Mouse (Mus musculus) adrenal gland, postnatal 10 days (tissue): ENCODE data around the gene Glt8d1. TPM values are rescaled to one million over a fixed set of nuclear protein-coding genes. Genes with fewer than 3 reads are reported as not detected.
A peak's percentile ranks its signal among the peaks of the same experiment; 100 is the strongest.

ENCODE experiments used
- DNase-seq: peaks from one replicate; pipeline ENCODE4 v3.0.0; 2021; ENCODE audit warnings: mixed read lengths
- long read RNA-seq, 2 experiments: library from polyadenylated mRNA; stranded (forward); transcript quantifications; one replicate each; pipeline ENCODE4 v2.0.0; 2021
- total RNA-seq, 2 experiments: library from RNA; stranded (reverse); gene quantifications; 2 replicates each; pipeline ENCODE4 v1.2.3; 2021

The Glt8d1 gene
- total RNA-seq: 10 to 100 TPM; 35.0 to 47.0 TPM
- long read RNA-seq, experiment 1, transcript Glt8d1-202 (10 exons, 1,498 nt): minor isoform, 10 of 59 reads
- long read RNA-seq, experiment 1, transcript Glt8d1-201 (10 exons, 2,018 nt): major isoform, 23 of 59 reads
- long read RNA-seq, experiment 1, partial matches to known transcripts: 2 of 59 reads
- long read RNA-seq, experiment 1, other reads (novel, unspliced or antisense): 24 of 59 reads
- long read RNA-seq, experiment 2, transcript Glt8d1-201 (10 exons, 2,018 nt): major isoform, 6 of 25 reads
- long read RNA-seq, experiment 2, transcript Glt8d1-202 (10 exons, 1,498 nt): major isoform, 6 of 25 reads
- long read RNA-seq, experiment 2, partial matches to known transcripts: 1 of 25 reads
- long read RNA-seq, experiment 2, other reads (novel, unspliced or antisense): 12 of 25 reads

DNA sequence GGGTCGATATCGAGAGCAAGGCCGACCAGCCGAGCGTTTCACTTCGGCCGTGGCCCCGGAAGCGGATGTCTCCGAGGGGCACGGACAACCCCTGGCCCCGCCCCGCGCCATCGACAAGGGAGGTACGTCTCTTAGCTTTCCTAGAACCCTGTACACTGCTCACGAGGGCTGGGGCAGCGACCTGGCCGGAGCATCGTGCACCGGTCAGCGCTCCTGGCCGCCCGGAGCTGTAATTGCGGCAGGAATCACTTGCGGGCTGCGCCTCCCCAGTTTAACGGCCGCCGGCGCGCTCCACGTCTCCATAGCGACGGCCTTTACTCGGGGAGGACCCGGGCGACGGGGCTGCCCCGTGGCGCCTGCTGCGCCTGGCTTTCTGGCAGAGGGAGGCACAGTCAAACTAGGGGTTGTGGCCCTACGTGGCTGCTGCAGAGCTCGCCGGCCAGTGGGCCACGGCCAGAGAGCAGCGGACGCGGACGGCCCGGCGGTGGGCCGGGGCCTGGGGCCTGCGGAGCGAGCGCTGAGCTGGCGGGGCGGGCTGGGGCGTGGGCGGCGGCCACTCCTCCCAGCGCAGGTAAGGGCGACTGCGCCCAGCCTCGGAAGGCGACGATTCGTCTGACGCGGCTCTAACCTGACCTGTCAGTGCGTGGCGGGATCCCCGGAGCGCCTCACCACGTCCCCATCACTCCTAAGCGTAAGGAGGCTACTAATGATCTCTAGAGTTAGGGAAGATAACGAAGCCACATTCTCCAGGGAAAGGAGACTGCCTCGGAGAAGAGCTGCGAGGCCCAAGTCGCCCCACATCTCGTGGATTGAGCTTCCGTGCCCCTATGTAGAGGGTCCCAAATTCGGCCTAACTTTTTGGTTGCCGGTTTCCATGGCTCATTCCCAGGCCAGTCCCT, at the start of gene Glt8d1, which contains the start of gene Spcs1:
Glt8d1 (plus strand) TSS at position 94 of the 899 bp plus-strand sequence.
Spcs1 (minus strand) TSS at position 366 of the 899 bp plus-strand sequence.
- peak; percentile 91 for DNase-seq

DNA sequence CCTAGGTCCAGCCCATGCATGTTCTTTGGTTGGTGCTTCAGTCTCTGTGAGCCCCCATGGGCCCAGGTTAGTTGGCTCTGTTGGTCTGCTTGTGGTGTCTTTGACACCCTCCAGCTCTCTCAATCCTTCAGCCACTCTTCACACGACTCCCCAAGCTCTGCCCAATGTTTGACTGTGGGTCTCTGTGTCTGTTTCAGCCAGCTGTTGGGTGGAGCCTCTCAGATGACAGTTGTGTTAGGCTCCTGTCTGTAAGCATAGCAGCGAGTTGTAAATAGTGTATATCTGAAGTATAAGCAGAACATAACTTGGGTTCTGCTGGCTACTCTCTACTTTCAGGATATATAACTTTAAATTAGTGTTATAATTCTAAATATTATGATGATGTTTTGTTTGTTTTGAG, 42.7 kb upstream of the Glt8d1 start:
- DNase-seq: no peak

DNA sequence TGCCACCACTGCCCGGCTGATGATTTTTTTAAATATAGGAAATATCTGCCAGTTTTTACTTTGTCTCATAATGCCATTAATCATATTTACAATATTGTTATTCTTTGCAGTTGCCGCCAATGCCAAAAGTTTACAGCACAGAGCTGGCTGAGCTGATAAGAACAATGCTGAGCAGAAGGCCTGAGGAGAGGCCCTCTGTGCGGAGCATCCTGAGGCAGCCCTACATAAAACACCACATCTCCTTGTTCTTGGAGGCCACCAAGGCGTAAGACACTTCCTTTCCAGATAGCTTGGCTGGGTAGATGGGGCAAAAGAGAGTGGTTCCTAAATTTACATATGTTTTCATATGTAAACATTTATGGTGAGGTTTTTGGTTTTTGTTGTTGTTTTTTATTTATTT, 42.2 kb upstream of the Glt8d1 start:
- no peak for DNase-seq

DNA sequence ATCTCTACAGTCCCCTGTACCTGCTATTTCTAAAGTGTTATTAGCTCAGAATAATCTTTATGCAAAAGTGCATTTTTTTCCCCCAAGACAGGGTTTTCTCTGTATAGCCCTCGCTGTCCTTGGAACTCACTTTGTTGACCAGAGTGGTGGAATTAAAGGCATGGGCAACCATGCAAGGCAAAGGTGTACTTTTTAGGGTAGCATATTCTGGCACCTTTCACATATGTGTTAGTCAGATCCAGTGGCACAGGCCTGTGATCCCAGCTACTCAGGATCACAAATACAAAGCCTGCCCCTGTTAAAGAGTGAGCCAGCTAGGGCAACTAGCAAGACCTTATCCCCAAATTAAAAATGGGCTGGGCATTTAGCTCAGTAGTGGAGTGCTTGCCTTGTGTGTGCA, 40.8 kb upstream of the Glt8d1 start:
- no peak for DNase-seq

DNA sequence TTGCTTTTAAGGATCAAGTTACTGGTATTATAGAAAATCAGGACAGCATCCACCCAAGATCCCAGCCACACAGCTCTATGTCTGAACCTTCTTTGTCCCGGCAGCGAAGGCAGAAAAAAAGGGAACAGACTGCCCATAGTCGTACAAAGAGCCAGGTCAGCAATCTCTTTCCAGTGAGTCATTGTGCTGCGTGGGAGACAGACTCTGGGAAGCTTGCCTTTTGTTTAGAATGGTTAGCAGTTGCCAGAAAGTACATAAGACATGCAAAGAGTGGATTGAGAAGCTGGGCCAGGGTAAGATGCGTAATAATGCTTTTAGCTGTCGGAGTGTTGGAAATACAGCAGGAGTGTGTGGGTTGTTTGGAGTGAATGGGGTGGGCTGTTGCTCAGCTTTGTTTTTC, 27.0 kb upstream of the Glt8d1 start:
- DNase-seq: peak; percentile 37

DNA sequence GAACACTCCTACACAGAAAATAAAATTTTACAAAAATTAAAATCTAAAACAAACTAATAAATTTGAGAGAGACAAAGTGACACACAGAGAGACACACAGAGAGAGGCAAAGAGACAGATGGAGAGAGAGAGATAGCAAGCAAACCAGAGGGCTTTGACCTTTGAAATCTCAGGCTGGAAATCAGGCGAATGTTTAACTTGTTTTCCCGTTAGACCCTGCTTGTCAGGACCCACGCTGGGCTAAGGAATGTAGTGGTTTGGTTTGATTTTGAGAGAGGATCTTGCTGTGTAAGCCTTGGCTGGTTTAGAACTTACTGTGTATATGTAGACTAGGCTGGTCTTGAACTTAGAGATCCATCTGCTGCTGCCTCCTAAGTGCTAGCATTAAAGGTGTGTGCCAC, 25.0 kb upstream of the Glt8d1 start:
- DNase-seq: no peak

DNA sequence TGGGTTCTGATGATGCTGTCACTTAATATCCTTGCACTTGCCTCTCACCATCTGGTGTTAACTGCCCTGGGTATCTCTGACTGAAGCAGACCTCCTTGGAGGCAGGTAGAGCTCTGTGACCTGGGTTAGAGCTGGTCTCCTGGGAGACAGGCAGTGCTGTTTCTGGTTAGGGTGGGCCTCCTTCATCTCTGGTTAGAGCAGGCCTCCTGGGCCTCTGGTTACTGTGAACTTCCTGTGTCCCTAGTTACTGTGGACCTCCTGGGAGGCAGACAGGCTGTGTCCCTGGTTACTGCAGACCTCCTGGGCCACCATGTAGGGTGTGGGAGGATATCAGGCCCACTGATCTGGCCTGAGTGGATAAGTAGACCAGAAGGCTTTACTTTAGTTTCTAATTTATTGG, 4.8 kb upstream of the Glt8d1 start:
- DNase-seq: no peak

DNA sequence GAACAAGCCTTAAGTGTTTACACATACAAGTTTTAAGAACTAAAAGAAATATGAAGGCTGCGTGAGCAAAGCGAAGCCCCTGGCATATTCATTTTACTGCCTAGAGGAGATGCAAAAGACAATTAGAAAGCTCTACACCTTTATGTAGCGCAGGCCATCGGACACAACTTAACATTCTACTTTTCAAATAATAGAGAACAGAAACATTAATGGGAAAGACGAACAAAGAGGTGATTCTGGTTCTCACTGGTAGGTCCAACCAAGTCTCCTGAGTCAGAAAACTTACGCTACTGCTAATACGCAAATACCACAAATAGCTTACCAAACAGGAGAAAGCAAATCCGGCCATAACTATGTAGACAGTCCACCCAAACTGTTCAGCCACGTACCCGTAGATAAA, 844 bp upstream of the Glt8d1 start:
- no peak for DNase-seq

DNA sequence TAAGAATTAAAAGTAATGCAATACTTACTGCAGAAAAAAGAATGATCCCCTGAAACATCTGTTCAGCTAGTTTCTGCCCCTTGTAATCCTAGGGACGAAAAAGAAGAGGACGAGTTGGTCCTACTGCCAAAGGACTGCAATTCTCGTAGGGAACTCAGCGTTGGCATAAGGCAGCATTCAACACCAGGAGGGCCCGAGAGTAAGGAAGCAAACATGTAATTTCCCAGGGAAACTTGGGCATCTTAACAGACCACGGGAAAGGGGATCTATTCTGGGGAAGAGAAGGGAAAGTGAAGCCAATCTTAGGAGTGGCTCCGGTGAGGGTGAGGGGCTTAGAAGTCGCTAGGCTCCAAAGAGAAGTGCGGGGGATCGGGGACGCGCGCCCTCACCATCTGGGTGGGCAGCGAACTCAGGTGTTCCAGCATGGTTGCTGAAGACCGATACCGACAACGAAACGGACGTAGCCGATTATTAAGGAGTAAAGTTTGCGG, 339 bp upstream of the Glt8d1 start:
- no peak for DNase-seq

DNA sequence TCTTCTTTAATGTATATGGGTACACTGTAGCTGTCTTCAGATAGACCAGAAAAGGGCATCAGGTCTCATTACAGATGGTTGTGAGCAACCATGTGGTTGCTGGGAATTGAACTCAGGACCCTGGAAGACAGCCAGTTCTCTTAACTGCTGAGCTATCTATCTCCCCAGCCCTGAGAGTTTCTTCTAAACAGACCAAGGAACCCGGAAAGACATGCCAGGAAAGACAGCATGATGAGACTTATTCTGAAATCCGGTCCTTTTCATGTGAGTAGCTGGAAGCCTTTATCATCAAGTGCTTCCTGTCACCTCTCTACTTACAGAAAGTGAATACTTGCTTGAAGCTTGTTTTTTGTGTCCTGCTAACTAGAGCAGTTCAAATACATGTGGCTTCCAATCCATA, 3.3 kb downstream of the Glt8d1 start:
- DNase-seq: no peak

DNA sequence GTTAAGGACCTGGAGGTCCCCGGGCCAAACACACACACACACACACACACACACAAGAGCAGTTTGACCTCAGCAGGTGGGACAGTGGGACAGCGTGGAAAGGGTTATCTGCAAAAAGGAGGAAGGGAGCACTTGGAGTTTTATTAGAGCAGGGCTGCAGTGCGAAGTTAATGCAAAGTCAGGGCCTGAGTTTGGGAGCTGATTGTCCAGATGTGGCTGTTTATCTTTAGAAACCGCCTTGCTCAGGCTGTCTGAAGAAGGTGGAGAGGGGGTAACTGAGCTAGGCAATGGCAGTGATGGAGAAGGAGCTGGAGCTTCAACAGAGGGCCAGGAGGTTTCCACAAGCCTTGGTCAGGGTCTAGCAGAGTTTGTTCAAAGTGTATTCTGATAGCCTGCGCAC, 5.6 kb downstream of the Glt8d1 start:
- DNase-seq: no peak

DNA sequence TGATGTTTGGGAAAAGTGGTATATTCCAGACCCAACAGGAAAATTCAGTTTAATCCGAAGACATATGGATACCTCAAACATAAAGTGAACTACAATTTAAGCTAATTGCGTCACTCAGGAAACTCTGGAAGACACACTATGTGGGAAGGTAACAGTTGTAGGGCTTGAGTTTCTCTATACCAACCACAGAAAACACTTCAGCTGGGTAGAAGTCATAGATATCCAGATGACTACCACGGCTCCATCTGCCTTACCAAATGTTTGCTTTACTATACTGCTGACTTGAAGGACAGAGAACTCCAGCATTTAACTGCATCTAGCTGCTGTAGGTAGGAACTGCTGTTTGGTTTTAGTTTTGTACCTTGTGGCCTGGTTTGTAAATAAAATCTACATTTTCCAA, 10.4 kb downstream of the Glt8d1 start:
- no peak for DNase-seq

DNA sequence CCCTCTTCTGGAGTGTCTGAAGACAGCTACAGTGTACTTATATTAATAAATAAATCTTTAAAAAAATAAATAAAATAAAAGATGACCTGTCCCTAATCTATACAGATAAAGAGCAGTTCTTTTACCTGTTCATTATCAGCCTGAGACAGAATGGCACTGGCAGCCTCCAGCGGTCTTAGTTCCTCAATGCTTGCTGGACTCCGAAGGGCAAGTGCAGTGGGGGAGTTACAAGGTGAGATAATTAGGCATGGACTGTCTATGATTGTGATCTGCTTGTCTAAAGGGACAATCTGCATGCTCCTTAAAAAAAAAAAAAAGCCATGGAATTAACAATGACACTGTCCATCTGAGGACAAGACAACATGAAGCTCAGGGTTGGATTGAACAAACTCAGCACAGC, 12.7 kb downstream of the Glt8d1 start:
- DNase-seq: no peak

DNA sequence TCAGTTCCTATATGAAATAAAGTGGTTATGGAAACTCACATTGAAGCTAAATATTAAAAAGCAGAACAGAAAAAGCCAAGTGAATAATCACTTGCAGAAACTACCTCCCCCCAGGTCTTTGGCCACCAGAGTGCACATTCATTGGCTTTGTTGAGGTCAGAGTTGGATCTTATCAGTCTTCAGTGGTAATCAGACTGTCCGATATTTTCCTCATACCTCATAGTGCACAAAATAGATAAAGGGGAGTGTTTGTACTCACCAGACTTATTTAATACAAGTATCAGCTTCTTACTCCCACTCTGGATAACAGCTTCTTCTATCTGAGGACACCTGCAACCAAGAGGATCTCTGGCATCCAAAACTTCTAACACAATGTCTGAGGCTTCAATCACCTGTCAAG, 14.9 kb downstream of the Glt8d1 start:
- no peak for DNase-seq

DNA sequence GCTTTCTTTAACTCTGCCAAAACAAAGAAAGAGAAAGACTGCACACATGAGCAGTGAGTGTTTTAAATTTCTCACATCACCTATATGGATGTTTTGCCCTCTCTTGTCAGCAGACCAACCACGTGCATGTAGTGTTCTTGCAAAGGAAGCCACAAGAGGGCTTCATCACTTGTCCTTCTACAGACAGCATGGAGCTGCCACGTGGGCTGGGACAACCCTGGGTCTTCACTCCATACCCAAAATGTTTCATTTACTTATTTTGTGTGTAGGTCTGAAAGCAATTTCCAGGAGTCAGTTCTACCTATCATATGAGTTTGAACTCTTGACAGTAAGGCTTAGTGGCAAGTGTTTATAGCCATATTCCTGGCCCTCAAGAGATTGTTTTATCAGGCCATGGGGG, 16.7 kb downstream of the Glt8d1 start:
- peak; percentile 17 for DNase-seq

DNA sequence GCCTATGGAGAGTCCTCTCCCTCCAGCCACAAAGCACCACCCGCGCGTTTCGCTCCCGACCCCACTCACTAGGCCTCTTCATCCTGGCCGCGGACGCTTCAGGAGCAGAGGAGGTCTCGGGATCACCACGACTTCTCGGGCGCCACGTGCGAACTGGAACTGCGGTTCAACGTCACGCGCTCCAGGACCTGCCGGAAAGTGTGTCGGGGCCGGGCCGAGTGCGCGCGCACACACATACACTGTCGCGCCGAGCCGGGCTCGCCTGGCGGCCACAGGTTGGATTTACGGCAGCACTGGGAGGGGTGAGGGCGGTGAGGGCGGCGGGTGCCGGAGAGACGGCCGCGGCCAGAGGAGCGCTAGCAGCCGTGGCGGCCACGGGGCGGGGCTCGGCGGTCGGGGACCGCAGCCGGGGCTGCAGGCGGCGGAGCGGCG, 17.7 kb downstream of the Glt8d1 start, which contains the start of the genes Pbrm1 and Gnl3:
Pbrm1 (plus strand) TSS at position 279 of the 432 bp plus-strand sequence.
Gnl3 (minus strand) TSS at position 293 of the 432 bp plus-strand sequence.
- DNase-seq: peak; percentile 98

DNA sequence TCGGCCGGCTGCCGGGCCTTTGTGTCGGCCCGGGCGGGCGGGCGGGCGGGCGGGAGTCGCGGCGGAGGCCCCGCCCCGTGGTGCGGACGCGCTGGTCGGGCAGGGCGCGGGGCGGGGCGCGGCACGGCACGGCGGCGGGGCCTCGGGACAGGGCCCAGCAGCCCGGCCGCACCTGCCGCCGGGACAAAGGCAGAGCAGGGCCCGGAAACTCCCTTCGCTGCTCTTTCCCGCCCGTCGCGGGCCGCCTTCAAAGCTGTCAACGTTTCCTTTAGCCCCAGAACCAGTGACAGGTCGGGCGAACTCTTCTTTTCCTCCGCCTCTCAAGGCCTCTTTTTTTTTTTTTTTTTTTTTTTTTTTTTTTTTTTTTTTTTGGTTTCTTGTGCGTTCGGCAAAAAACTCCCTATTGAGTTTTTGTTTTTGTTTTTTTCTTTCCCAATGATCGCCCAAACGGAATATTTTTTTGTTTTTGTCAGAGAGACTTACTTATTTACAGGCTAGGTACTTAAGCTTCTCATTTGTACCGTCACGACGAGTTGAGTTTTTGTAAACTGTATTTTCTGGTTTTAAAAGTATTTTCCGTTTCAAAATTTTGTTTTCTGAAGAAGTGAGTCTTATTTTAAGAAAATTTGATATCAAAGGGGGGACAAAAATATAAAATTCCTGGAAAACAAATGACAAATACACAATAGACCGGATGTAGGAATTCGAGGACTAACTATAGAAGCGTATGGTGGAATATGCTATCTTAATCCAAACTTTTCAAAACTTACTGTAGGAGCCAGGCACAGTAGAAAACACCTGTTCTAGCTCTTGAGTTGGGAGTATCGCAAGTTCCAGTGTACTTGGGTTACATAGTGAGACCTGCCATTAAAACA, 18.4 kb downstream of the Glt8d1 start:
- DNase-seq: peak; percentile 84

DNA sequence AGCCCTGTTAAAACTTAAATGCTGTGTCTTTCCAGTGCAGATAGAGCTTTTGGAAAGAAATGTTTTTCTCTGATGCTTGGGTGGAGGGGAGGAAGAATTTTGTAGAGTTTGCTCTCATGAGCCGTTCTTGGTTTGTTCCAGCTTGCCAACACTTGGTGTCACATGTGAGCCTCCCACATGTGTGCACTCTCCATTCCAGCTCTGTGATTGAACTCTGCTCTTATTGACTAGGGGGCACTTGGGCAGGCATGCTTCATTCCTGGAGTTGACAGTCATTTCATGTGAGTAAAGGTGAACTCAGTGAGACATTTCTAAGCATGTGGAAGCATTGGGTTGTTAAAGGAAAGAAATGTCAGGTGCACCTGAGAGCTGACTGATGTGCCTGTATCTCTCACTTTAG, 21.4 kb downstream of the Glt8d1 start:
- DNase-seq: no peak

DNA sequence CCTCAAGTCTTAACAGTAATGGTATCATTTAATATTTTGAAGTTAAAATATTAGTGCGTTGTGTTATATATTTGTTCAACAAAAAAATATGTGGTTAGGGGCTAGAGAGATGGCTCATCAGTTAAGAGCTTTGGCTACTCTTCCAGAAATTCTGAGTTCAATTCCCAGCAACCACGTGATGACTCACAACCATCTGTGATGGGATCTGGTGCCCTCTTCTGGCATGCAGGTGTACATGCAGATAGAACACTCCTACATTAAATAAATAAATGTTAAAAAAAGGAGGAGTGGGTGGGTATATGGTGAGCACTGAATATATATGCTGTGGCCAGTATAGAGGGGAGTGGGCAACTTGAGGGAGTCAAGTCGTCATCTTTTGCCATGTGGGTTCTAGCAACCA, 24.6 kb downstream of the Glt8d1 start:
- DNase-seq: no peak

DNA sequence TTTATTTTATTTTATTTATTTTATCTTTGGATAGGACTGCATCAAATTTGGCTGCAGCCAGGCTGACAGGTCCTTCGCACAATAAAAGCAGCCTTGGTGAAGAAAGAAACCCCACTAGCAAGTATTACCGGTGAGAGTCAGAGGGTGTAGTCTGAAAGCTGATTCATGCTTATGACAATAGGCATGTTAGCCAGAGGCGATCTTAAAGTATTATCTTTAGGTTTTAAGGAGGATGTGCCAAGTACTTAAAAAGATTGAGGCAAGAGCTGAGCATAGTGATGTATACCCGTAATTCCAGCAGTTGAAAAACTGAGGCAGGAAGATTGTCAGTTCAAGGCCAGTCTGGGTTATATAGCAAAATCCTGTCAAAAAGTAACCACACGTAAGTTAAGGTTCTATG, 44.1 kb downstream of the Glt8d1 start:
- DNase-seq: no peak

DNA sequence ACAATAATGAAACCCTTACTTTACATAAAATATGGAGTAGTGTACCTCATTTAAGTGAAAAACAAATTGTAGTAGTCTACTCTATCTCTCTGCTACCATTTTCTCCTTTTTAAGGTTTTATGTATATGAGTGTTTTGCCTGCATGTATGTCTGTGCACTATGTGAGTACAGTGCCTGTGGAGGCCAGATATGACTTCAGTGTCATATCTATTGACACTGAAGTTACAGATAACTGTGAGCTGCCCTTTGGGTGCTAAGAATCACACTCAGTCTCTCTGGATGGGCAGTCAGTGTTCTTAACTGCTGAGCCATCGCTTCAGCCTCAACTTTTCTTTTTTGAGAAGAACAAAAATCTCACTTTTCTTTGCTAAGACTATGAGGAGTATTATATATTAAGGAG, 44.6 kb downstream of the Glt8d1 start:
- DNase-seq: no peak
